In genomic region chr11:66684181-66684580, GRCm38 (mm10) we compare ENCODE assay signal across 20 mouse cellular contexts.
"Had no signal": no experiment of that assay in that cellular context is flagged by ENCODE, and none has a peak within 500 bp of the region (broad histone marks: within the 10 kb centered on the region; RNA-seq: fewer than 3 reads in every experiment).

No protein-coding gene starts in this region.

- H3K36me3 ChIP-seq: liver, embryonic 13.5 days; liver, embryonic 15.5 days; midbrain, embryonic 10.5 days; midbrain, embryonic 12.5 days; neural tube, embryonic 12.5 days; stomach, embryonic 15.5 days had no signal

- H3K9ac ChIP-seq: liver, embryonic 13.5 days; liver, embryonic 15.5 days; liver, postnatal 0 days; lung, embryonic 14.5 days; midbrain, embryonic 12.5 days; neural tube, embryonic 12.5 days; stomach, embryonic 15.5 days had no signal

- H3K4me3 ChIP-seq: liver, embryonic 13.5 days; liver, embryonic 15.5 days; midbrain, embryonic 10.5 days; midbrain, embryonic 12.5 days; myocyte; neural tube, embryonic 12.5 days; stomach, embryonic 15.5 days had no signal

- H3K27ac ChIP-seq: liver, embryonic 13.5 days; liver, embryonic 15.5 days; midbrain, embryonic 10.5 days; midbrain, embryonic 12.5 days; neural tube, embryonic 12.5 days; stomach, embryonic 15.5 days; stomach, postnatal 0 days had no signal

- H3K4me1 ChIP-seq: liver, embryonic 13.5 days; liver, embryonic 15.5 days; midbrain, embryonic 10.5 days; midbrain, embryonic 12.5 days; neural tube, embryonic 12.5 days; stomach, embryonic 15.5 days had no signal

- H3K9me3 ChIP-seq: liver, embryonic 13.5 days; liver, embryonic 15.5 days; midbrain, embryonic 10.5 days; midbrain, embryonic 12.5 days; neural tube, embryonic 12.5 days; stomach, embryonic 15.5 days had no signal

- ATAC-seq: liver, postnatal 0 days had no signal

- DNase-seq: liver, embryonic 13.5 days; liver, postnatal 0 days; lung, embryonic 14.5 days; lung, postnatal 10 days; lung, postnatal 4 days; midbrain, embryonic 14.5 days; retina, postnatal 1 day; right cerebral cortex, adult 18-20 months; right cerebral cortex, postnatal 14 days; thymus, adult 2 months; thymus, postnatal 25 days; thymus, postnatal 4 days had no signal

- H3K4me2 ChIP-seq: liver, embryonic 11.5 days; liver, embryonic 13.5 days; liver, embryonic 15.5 days; lung, embryonic 14.5 days; midbrain, embryonic 12.5 days; neural tube, embryonic 12.5 days; stomach, embryonic 15.5 days had no signal

- H3K27me3 ChIP-seq: liver, embryonic 13.5 days; liver, embryonic 15.5 days; midbrain, embryonic 12.5 days; neural tube, embryonic 12.5 days; stomach, embryonic 15.5 days had no signal
